Mouse (Mus musculus) megakaryocyte, embryonic 14.5 days (primary cell): ENCODE measurements around the gene Mutyh. TPM values are rescaled to one million over a fixed set of nuclear protein-coding genes. Genes with fewer than 3 reads are reported as not detected.

ENCODE experiments used
- H3K27me3 ChIP-seq: replicated peaks from 2 replicates; pipeline ENCODE3; 2012; ENCODE audit warnings: inconsistent platforms
- H3K36me3 ChIP-seq: replicated peaks from 2 replicates; pipeline ENCODE3; 2012; ENCODE audit warnings: low read length, inconsistent platforms, mixed read lengths
- H3K4me1 ChIP-seq: 2 replicates; pipeline ENCODE4 v1.6.1; 2012; ENCODE audit warnings: inconsistent platforms
- H3K4me3 ChIP-seq: replicated peaks from 2 replicates; pipeline ENCODE3; 2012; ENCODE audit warnings: moderate library complexity, mild to moderate bottlenecking, inconsistent platforms
- H3K9me3 ChIP-seq: 2 replicates; pipeline ENCODE4 v1.6.1; 2012; ENCODE audit warnings: inconsistent platforms
- FLI1 ChIP-seq: IDR thresholded peaks from 2 replicates; pipeline ENCODE4 v1.6.1; 2012; ENCODE audit warnings: low read length, inconsistent platforms, mixed read lengths
- GATA1 ChIP-seq: IDR thresholded peaks from 3 replicates; pipeline ENCODE4 v1.6.1; 2012; ENCODE audit warnings: mixed read lengths, low read length, inconsistent platforms, borderline replicate concordance
- polyA plus RNA-seq: library from polyadenylated mRNA; stranded (reverse); fragments of >175 nt; gene quantifications from 2 replicates; pipeline ENCODE4 v1.2.3, GENCODE M21; 2012; ENCODE audit warnings: low replicate concordance; ENCODE audit not compliant: insufficient read depth

Gene Mutyh
- polyA plus RNA-seq, 1 experiment: 1.6 TPM

DNA sequence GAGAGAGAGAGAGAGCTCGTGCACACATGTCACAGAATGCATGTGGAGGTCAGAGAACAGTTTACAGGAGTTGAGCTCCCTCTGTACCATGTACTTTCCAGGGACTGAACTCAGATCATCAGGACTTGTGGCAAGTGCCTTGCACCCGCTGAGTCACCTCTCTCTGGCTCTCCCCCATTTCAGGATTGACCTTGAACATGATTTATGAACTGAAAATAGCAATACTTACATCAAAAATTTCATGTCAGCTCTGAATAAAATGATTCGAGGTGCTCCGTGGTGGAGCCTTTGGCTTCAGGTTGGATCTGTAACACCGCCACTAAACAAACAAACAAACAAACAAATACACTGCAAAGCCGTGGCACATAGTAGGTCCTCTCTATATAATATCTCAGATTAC, 33.3 kb downstream of the Mutyh start:
- Histone ChIP-seq H3K4me1 (peaks cover 5% of the 10 kb centered on the region), H3K27me3 (peaks cover 41% of the 10 kb centered on the region), H3K4me3 (no peak overlapping the region), H3K9me3 (peaks cover 13% of the 10 kb centered on the region), H3K36me3 (no peaks in the 10 kb centered on the region)
- TF ChIP-seq FLI1 (no peak), GATA1 (no peak)

DNA sequence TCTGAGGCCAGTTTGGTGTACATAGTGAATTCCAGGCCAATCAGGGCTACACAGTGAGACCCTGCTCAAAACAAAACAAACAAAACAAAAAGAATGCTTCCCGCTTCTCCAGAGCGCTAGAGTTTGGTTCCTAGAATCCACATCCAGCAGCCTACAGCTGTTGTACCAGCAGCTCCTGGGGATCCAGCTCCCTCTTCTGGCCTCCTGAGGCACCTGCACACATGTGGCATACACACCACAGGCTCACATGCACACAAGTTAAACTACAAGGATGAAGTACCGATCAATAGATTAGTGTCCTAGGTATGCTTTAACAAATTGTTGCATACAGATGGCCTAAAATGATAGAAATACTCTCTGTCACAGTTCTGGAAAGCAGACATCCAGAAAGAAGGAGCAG, 36.8 kb downstream of the Mutyh start:
- peaks cover 2% of the 10 kb centered on the region; the same call in 1 of the 2 replicates for H3K4me1 ChIP-seq
- H3K27me3 ChIP-seq: peaks cover 42% of the 10 kb centered on the region
- H3K9me3 ChIP-seq: peaks cover 13% of the 10 kb centered on the region
- no peak overlapping the region for H3K4me3 ChIP-seq
- no peaks in the 10 kb centered on the region for H3K36me3 ChIP-seq
- TF ChIP-seq GATA1 (no peak), FLI1 (no peak)

- TF ChIP-seq FLI1 (no peak), GATA1 (no peak)
- H3K4me3 ChIP-seq: no peak overlapping the region
- H3K9me3 ChIP-seq: no peaks in the 10 kb centered on the region
Measured at GRCm38 (mm10) chr4:116849901-116850300, 42.4 kb downstream of the Mutyh start.

DNA sequence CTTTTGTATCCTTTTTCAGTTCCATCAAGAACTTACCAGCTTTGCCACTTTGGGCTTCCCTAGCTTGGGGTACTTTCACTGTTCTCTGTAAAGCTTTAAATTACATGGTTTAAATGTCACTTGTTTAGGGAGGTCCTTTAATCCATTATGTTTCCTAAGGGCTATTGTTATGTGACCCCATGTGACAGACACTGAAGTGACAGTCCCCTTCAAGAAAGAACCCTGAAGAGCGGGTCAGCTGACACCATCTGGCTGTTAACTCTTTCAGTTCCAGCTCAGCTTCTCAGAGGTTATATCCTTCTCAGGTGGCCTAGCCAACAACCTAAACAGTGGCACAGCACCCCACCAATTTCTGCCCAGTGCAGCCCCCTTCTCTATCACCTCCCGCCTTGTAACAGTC, 46.8 kb downstream of the Mutyh start:
- Histone ChIP-seq H3K9me3 (no peaks in the 10 kb centered on the region), H3K36me3 (no peaks in the 10 kb centered on the region), H3K4me1 (no peaks in the 10 kb centered on the region), H3K4me3 (no peak overlapping the region), H3K27me3 (peaks cover 32% of the 10 kb centered on the region)
- TF ChIP-seq FLI1 (no peak), GATA1 (no peak)

More at GRCm38 (mm10) chr4:116849901-116850300, 42.4 kb downstream of the Mutyh start:
- no peaks in the 10 kb centered on the region for H3K36me3 ChIP-seq
- H3K4me1 ChIP-seq: no peaks in the 10 kb centered on the region
- peaks cover 32% of the 10 kb centered on the region for H3K27me3 ChIP-seq

GRCm38 (mm10) chr4:116857203-116857602, 49.7 kb downstream of the Mutyh start:
- Histone ChIP-seq H3K4me1 (peaks cover 3% of the 10 kb centered on the region; the same call in 1 of the 2 replicates), H3K9me3 (no peaks in the 10 kb centered on the region), H3K4me3 (no peak overlapping the region), H3K36me3 (no peaks in the 10 kb centered on the region), H3K27me3 (peaks cover 41% of the 10 kb centered on the region)
- no peak for TF ChIP-seq GATA1
- TF ChIP-seq FLI1: no peak

DNA sequence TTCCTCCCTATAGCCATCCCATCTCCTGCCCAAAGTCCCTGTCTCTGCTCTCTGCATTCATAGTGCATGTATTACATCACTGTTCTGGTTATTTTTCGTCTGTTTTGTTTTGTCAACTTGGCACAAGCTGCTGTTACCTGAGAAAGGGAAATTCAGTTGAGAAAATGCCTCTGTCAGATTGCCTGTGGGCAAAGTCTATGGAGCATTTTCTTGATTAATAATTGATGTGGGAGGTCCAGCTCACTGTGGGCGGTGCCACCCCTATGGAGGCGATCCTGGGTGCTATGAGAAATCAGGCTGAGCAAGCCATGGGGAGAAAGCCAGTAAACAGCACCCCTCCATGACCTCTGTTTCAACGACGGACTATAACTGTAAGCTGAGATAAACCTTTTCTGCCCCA, 52.2 kb downstream of the Mutyh start:
- Histone ChIP-seq H3K36me3 (no peaks in the 10 kb centered on the region), H3K27me3 (peaks cover 48% of the 10 kb centered on the region), H3K4me1 (peaks cover 3% of the 10 kb centered on the region; the same call in 1 of the 2 replicates), H3K9me3 (no peaks in the 10 kb centered on the region), H3K4me3 (no peak overlapping the region)
- TF ChIP-seq GATA1: no peak

GRCm38 (mm10) chr4:116862023-116862422, 54.5 kb downstream of the Mutyh start:
- no peaks in the 10 kb centered on the region for H3K9me3 ChIP-seq
- H3K27me3 ChIP-seq: peaks cover 54% of the 10 kb centered on the region
- peaks cover 3% of the 10 kb centered on the region; the same call in 1 of the 2 replicates for H3K4me1 ChIP-seq
- TF ChIP-seq GATA1 (no peak), FLI1 (no peak)
- H3K4me3 ChIP-seq: no peak overlapping the region
- no peaks in the 10 kb centered on the region for H3K36me3 ChIP-seq

Other genes starting within 250 kb of the Mutyh start
- gene Ccdc17, start 211.1 kb upstream of the Mutyh start, polyA plus RNA-seq: 0.31 and 2.6 TPM in 2 replicates
- gene Nasp, start 179.8 kb upstream of the Mutyh start, polyA plus RNA-seq: 2.1 and 5.4 TPM in 2 replicates
- 135 and 303 TPM in 2 replicates for gene Akr1a1, start 156.0 kb upstream of the Mutyh start, polyA plus RNA-seq
- gene Prdx1, start 122.2 kb upstream of the Mutyh start, polyA plus RNA-seq: 13.8 TPM in 1 of 2 replicates, not detected in the other
- gene Mmachc, start 99.3 kb upstream of the Mutyh start, polyA plus RNA-seq: 0.18 TPM in 1 of 2 replicates, not detected in the other
- gene Ccdc163, start 99.2 kb upstream of the Mutyh start, polyA plus RNA-seq: 1.9 TPM in 1 of 2 replicates, not detected in the other
- gene Tesk2, start 86.8 kb upstream of the Mutyh start, polyA plus RNA-seq: 0.66 and 1.1 TPM in 2 replicates
- 1.3 TPM in 1 of 2 replicates, not detected in the other for gene Toe1, start 83 bp upstream of the Mutyh start, polyA plus RNA-seq
- 0.54 and 0.94 TPM in 2 replicates for gene Hpdl, start 14.0 kb downstream of the Mutyh start, polyA plus RNA-seq
- gene Zswim5, start 69.7 kb downstream of the Mutyh start, polyA plus RNA-seq: 0.29 and 0.63 TPM in 2 replicates
- gene Urod, start 186.7 kb downstream of the Mutyh start, polyA plus RNA-seq: 18.0 and 36.2 TPM in 2 replicates
- gene Hectd3, start 187.6 kb downstream of the Mutyh start, polyA plus RNA-seq: 7.5 and 16.5 TPM in 2 replicates
- gene Eif2b3, start 211.7 kb downstream of the Mutyh start, polyA plus RNA-seq: 5.3 TPM in 1 of 2 replicates, not detected in the other